Mouse (Mus musculus) heart, embryonic 12.5 days (tissue): ENCODE data around the gene Prkaca. TPM values are rescaled to one million over a fixed set of nuclear protein-coding genes. Genes with fewer than 3 reads are reported as not detected.
"Not testable (repeated sequence)": the region's sequence is repeated elsewhere in the genome, so short reads cannot be mapped to it uniquely, and the experiment has no call there.

ENCODE experiments used
- ATAC-seq: fragments of 200-750 bp; cut with Nextera tagmentation; 2 replicates; pipeline ENCODE4 v1.8.0; 2017; ENCODE audit warnings: moderate TSS enrichment, moderate library complexity; ENCODE audit not compliant: insufficient number of reproducible peaks, low FRiP score
- H3K27ac ChIP-seq: fragments of 300-500 bp; sonication (generic); 2 replicates; pipeline ENCODE4 v1.5.1; 2016; ENCODE audit warnings: mild to moderate bottlenecking, moderate library complexity; ENCODE audit not compliant: poor library complexity, severe bottlenecking
- H3K27me3 ChIP-seq: fragments of 300-500 bp; sonication (generic); replicated peaks from 2 replicates; pipeline ENCODE4 v1.6.1; 2016; ENCODE audit warnings: mild to moderate bottlenecking, moderate library complexity
- H3K36me3 ChIP-seq: fragments of 300-500 bp; sonication (generic); 2 replicates; pipeline ENCODE4 v1.6.1; 2016; ENCODE audit warnings: mild to moderate bottlenecking, moderate library complexity
- H3K4me1 ChIP-seq: fragments of 300-500 bp; sonication (generic); replicated peaks from 2 replicates; pipeline ENCODE4 v1.6.1; 2016; ENCODE audit warnings: mild to moderate bottlenecking
- H3K4me2 ChIP-seq: fragments of 300-500 bp; sonication (generic); 2 replicates; pipeline ENCODE4 v1.6.1; 2016; ENCODE audit warnings: mild to moderate bottlenecking, moderate library complexity
- H3K4me3 ChIP-seq: fragments of 300-500 bp; sonication (generic); 2 replicates; pipeline ENCODE4 v1.5.1; 2016; ENCODE audit warnings: mild to moderate bottlenecking
- H3K9ac ChIP-seq: fragments of 300-500 bp; sonication (generic); 2 replicates; pipeline ENCODE4 v1.6.1; 2016; ENCODE audit warnings: mild to moderate bottlenecking, moderate library complexity
- H3K9me3 ChIP-seq: fragments of 300-500 bp; sonication (generic); replicated peaks from 2 replicates; pipeline ENCODE4 v1.6.1; 2016; ENCODE audit warnings: mild to moderate bottlenecking, moderate library complexity
- WGBS: fragments of 180-500 bp; shearing (Covaris S2); methylation state at CpG from one replicate; pipeline ENCODE4 v1.1.7; 2016; 5-methylcytosine and 5-hydroxymethylcytosine counted together
- polyA plus RNA-seq: library from polyadenylated mRNA; unstranded; fragments of >200 nt; fragmentation: Nextera tagmentation; extraction: Ambion mirVana; gene quantifications from 2 replicates; pipeline ENCODE4 v1.2.1, GENCODE M21; 2016

The Prkaca gene
- polyA plus RNA-seq, 1 experiment from 2014 or later, result 216 TPM

GRCm38 (mm10) chr8:83976101-83976630 is 3.4 kb downstream of the Prkaca start:
- H3K4me2 ChIP-seq, result no peak overlapping the region
- WGBS, result 83% methylated on average over 4 of the region's 4 CpGs
- ATAC-seq, result no peak
- H3K9ac ChIP-seq, result 0 out of 2 replicates have a peak overlapping the region, but pooled peaks have one; percentile 10
- H3K36me3 ChIP-seq, result peaks cover 7% of the 10 kb centered on the region
- H3K4me3 ChIP-seq, result no peak overlapping the region
- H3K4me1 ChIP-seq, result peaks cover 77% of the 10 kb centered on the region
- H3K27ac ChIP-seq, result no peak overlapping the region
- H3K9me3 ChIP-seq, result no peaks in the 10 kb centered on the region
- no peaks in the 10 kb centered on the region for H3K27me3 ChIP-seq

GRCm38 (mm10) chr8:83976779-83977350 is 4.1 kb downstream of the Prkaca start:
- Histone ChIP-seq H3K9ac (no peak overlapping the region), H3K4me2 (no peak overlapping the region), H3K27ac (no peak overlapping the region; the same call in 1 of the 2 replicates), H3K36me3 (peaks cover 14% of the 10 kb centered on the region), H3K27me3 (no peaks in the 10 kb centered on the region), H3K9me3 (no peaks in the 10 kb centered on the region), H3K4me3 (no peak overlapping the region), H3K4me1 (peaks cover 75% of the 10 kb centered on the region)
- WGBS, result 81% methylated on average over 5 of the region's 5 CpGs
- ATAC-seq, result no peak

- Histone ChIP-seq H3K4me3 (no peak overlapping the region), H3K9ac (peak overlapping the region; percentile 54)
Measured at GRCm38 (mm10) chr8:83977646-83978045, 4.9 kb downstream of the Prkaca start.

GRCm38 (mm10) chr8:83978200-83978599 is 5.4 kb downstream of the Prkaca start:
- WGBS, result 61% methylated on average over 9 of the region's 9 CpGs
- Histone ChIP-seq H3K4me3 (no peak overlapping the region), H3K9me3 (no peaks in the 10 kb centered on the region), H3K27ac (peak overlapping the region; percentile 49), H3K9ac (peak overlapping the region; percentile 54), H3K4me1 (peaks cover 73% of the 10 kb centered on the region), H3K27me3 (no peaks in the 10 kb centered on the region), H3K4me2 (peak overlapping the region; percentile 30), H3K36me3 (peaks cover 27% of the 10 kb centered on the region)
- no peak for ATAC-seq

More at GRCm38 (mm10) chr8:83977646-83978045, 4.9 kb downstream of the Prkaca start:
- Histone ChIP-seq H3K36me3 (peaks cover 22% of the 10 kb centered on the region), H3K4me1 (peaks cover 73% of the 10 kb centered on the region), H3K4me2 (peak overlapping the region; percentile 30), H3K9me3 (no peaks in the 10 kb centered on the region), H3K27ac (peak overlapping the region; percentile 49), H3K27me3 (no peaks in the 10 kb centered on the region)
- 56% methylated on average over 6 of the region's 6 CpGs for WGBS
- ATAC-seq, result no peak

GRCm38 (mm10) chr8:83980250-83980649 is 7.5 kb downstream of the Prkaca start:
- Histone ChIP-seq H3K4me1 (peaks cover 55% of the 10 kb centered on the region), H3K36me3 (peaks cover 46% of the 10 kb centered on the region), H3K9me3 (no peaks in the 10 kb centered on the region), H3K27ac (peak overlapping the region; percentile 85), H3K27me3 (no peaks in the 10 kb centered on the region), H3K9ac (0 out of 2 replicates have a peak overlapping the region, but pooled peaks have one; percentile 23), H3K4me2 (peak overlapping the region; percentile 20), H3K4me3 (no peak overlapping the region)
- ATAC-seq, result peak; percentile 82
- WGBS, result 67% methylated on average over 1 of the region's 1 CpGs

GRCm38 (mm10) chr8:83980845-83981244 is 8.1 kb downstream of the Prkaca start:
- whole genome bisulfite sequencing, result 73% methylated on average over 8 of the region's 8 CpGs
- Histone ChIP-seq H3K4me1 (peaks cover 54% of the 10 kb centered on the region), H3K4me3 (no peak overlapping the region), H3K4me2 (no peak overlapping the region), H3K36me3 (peaks cover 50% of the 10 kb centered on the region), H3K9ac (peak overlapping the region; percentile 63; the same call in 1 of the 2 replicates), H3K9me3 (no peaks in the 10 kb centered on the region), H3K27me3 (no peaks in the 10 kb centered on the region), H3K27ac (peak overlapping the region; percentile 85)
- ATAC-seq, result no peak; the same call in 1 of the 2 replicates

GRCm38 (mm10) chr8:83981533-83981932 is 8.7 kb downstream of the Prkaca start:
- WGBS, result 93% methylated on average over 7 of the region's 7 CpGs
- peaks cover 48% of the 10 kb centered on the region for H3K4me1 ChIP-seq
- no peak overlapping the region for H3K4me2 ChIP-seq
- H3K27ac ChIP-seq, result peak overlapping the region; percentile 85; the same call in 1 of the 2 replicates
- no peak for ATAC-seq
- no peaks in the 10 kb centered on the region for H3K9me3 ChIP-seq
- peaks cover 57% of the 10 kb centered on the region for H3K36me3 ChIP-seq
- no peaks in the 10 kb centered on the region for H3K27me3 ChIP-seq
- no peak overlapping the region; the same call in 1 of the 2 replicates for H3K9ac ChIP-seq
- no peak overlapping the region for H3K4me3 ChIP-seq

- Histone ChIP-seq H3K36me3 (peaks cover 66% of the 10 kb centered on the region), H3K9ac (no peak overlapping the region), H3K4me1 (peaks cover 39% of the 10 kb centered on the region), H3K4me3 (no peak overlapping the region), H3K4me2 (no peak overlapping the region), H3K27ac (no peak overlapping the region), H3K27me3 (no peaks in the 10 kb centered on the region), H3K9me3 (no peaks in the 10 kb centered on the region)
- ATAC-seq, result no peak
- 68% methylated on average over 4 of the region's 4 CpGs for WGBS
Measured at GRCm38 (mm10) chr8:83982449-83982848, 9.7 kb downstream of the Prkaca start.

- peaks cover 31% of the 10 kb centered on the region for H3K4me1 ChIP-seq
- H3K9ac ChIP-seq, H3K9me3 ChIP-seq, ATAC-seq, H3K4me3 ChIP-seq, H3K4me2 ChIP-seq, H3K27ac ChIP-seq, H3K27me3 ChIP-seq: not testable (repeated sequence)
- peaks cover 74% of the 10 kb centered on the region for H3K36me3 ChIP-seq
- WGBS, result 96% methylated on average over 2 of the region's 2 CpGs
Measured at GRCm38 (mm10) chr8:83983222-83983621, 10.4 kb downstream of the Prkaca start.

- WGBS, result 84% methylated on average over 7 of the region's 7 CpGs
- no peak for ATAC-seq
Measured at GRCm38 (mm10) chr8:83989243-83989642, 16.4 kb downstream of the Prkaca start.

GRCm38 (mm10) chr8:83990170-83990569 is 17.4 kb downstream of the Prkaca start:
- Histone ChIP-seq H3K27ac (no peak overlapping the region), H3K27me3 (no peaks in the 10 kb centered on the region), H3K4me1 (no peaks in the 10 kb centered on the region), H3K9ac (no peak overlapping the region), H3K36me3 (peaks cover 95% of the 10 kb centered on the region), H3K9me3 (no peaks in the 10 kb centered on the region), H3K4me3 (no peak overlapping the region), H3K4me2 (no peak overlapping the region)
- ATAC-seq, result no peak
- 88% methylated on average over 14 of the region's 14 CpGs for WGBS

More at GRCm38 (mm10) chr8:83989243-83989642, 16.4 kb downstream of the Prkaca start:
- H3K27ac ChIP-seq, result no peak overlapping the region
- no peak overlapping the region for H3K4me2 ChIP-seq
- no peaks in the 10 kb centered on the region for H3K9me3 ChIP-seq
- peaks cover 95% of the 10 kb centered on the region for H3K36me3 ChIP-seq
- no peaks in the 10 kb centered on the region for H3K4me1 ChIP-seq
- H3K4me3 ChIP-seq, result no peak overlapping the region
- H3K27me3 ChIP-seq, result no peaks in the 10 kb centered on the region
- no peak overlapping the region for H3K9ac ChIP-seq
